Mouse (Mus musculus) brain, embryonic 14.5 days (tissue): ENCODE results near the gene Commd1.

ENCODE experiments used
- CTCF ChIP-seq: fragments of 200-500 bp; IDR thresholded peaks from 2 replicates; pipeline ENCODE4 v1.5.1; 2012; ENCODE audit warnings: inconsistent platforms, mild to moderate bottlenecking, moderate library complexity, borderline replicate concordance; ENCODE audit not compliant: insufficient read depth, insufficient read length; ENCODE audit errors: extremely low read depth
- POLR2A ChIP-seq: fragments of 200-500 bp; IDR thresholded peaks from 2 replicates; pipeline ENCODE4 v1.6.1; 2012; ENCODE audit warnings: mild to moderate bottlenecking, inconsistent platforms, borderline replicate concordance; ENCODE audit not compliant: poor library complexity, insufficient read depth, insufficient read length, severe bottlenecking; ENCODE audit errors: extremely low read depth

- TF ChIP-seq CTCF (no peak), POLR2A (peak; percentile 15; the same call in 1 of the 2 replicates)
Observed at GRCm38 (mm10) chr11:22971835-22972709, 10.1 kb downstream of the Commd1 start, which contains the start of gene Zrsr1.
